Mouse (Mus musculus): Measurements from ENCODE around the gene Rpap3.

Rpap3 gene

DNA sequence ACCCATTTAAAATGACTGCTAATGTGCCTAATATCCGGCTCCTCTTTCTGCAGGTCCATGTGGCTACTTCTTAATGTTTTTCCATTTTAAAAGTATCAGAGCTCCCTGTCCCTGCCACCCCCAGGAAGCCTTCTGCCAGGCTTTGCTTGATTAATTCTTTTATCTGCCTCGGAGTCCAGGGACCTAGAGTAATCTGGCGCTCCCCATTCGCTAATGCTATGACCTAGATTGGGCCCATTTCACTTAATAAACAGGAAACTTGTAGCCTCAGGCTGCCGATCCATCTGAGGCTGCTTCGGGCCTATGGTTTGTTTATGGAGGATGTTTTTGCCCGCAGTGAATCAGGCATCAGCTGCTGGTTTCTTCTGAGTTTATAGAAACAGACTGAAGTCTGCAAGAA lies 59.2 kb downstream of the Rpap3 start:
- no peak for DNase-seq (ENCODE audit: low spot score in 2 of 2)

DNA sequence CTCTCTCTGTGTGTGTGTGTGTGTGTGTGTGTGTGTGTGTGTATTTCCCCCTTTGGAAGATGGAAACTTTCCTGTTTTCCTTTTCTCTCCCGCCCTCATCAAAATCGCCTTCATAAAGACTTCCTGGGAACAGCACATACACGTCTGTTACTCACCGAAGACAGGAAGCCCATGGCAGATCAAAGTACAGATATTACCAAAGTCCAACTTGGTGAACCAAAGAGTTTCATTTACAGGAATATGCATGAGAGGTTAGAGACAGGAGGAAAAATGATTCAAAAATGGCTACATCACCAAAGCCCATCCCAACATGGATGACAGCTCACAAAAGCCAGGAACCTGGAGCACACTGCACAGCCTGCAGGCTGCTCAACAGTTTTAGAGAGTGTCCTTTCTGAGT lies 61.6 kb downstream of the Rpap3 start:
- DNase-seq (ENCODE audit: low spot score in 2 of 2) = no peak

All from spleen, postnatal 14 days (tissue).